Mouse (Mus musculus) gastrocnemius, postnatal 10 days (tissue): ENCODE results near the gene Gm20431. TPM values are rescaled to one million over a fixed set of nuclear protein-coding genes. Genes with fewer than 3 reads are reported as not detected.

Source experiments
- DNase-seq: peaks from one replicate; pipeline ENCODE4 v3.0.0; 2021; ENCODE audit warnings: mixed read lengths
- total RNA-seq, 2 experiments: library from RNA; stranded (reverse); gene quantifications; 2 replicates each; pipeline ENCODE4 v1.2.3; 2021

Gene Gm20431
- total RNA-seq, 2 experiments from 2014 or later = 10.6 to 15.8 TPM

GRCm38 (mm10) chr2:167688498-167689451 is 27.5 kb upstream of the Gm20431 start, which contains the start of gene Cebpb:
TSS of gene Cebpb (plus strand) at chr2:167688915.
- DNase-seq = peak; percentile 87

GRCm38 (mm10) chr2:167688126-167688497 is 26.8 kb upstream of the Gm20431 start:
- no peak for DNase-seq

GRCm38 (mm10) chr2:167687651-167688101 is 26.4 kb upstream of the Gm20431 start:
- no peak for DNase-seq

- DNase-seq = no peak
These were observed 25.9 kb upstream of the Gm20431 start for GRCm38 (mm10) chr2:167687250-167687586.

- no peak for DNase-seq
These were observed 25.3 kb upstream of the Gm20431 start for GRCm38 (mm10) chr2:167686382-167687249.

GRCm38 (mm10) chr2:167685865-167686264 is 24.6 kb upstream of the Gm20431 start:
- DNase-seq = no peak

GRCm38 (mm10) chr2:167685137-167685536 is 23.8 kb upstream of the Gm20431 start:
- peak; percentile 96 for DNase-seq

- DNase-seq = no peak
These were observed 22.4 kb upstream of the Gm20431 start for GRCm38 (mm10) chr2:167683721-167684120.

- DNase-seq = no peak
These were observed 19.4 kb upstream of the Gm20431 start for GRCm38 (mm10) chr2:167680657-167681056.

- DNase-seq = peak; percentile 94
These were observed 18.7 kb upstream of the Gm20431 start for GRCm38 (mm10) chr2:167679902-167680430.

GRCm38 (mm10) chr2:167678600-167678999 is 17.3 kb upstream of the Gm20431 start:
- no peak for DNase-seq

- DNase-seq = no peak
These were observed 14.0 kb upstream of the Gm20431 start for GRCm38 (mm10) chr2:167675120-167675909.

GRCm38 (mm10) chr2:167672212-167672685 is 11.0 kb upstream of the Gm20431 start:
- no peak for DNase-seq

- no peak for DNase-seq
These were observed 9.9 kb upstream of the Gm20431 start for GRCm38 (mm10) chr2:167671101-167671633.

GRCm38 (mm10) chr2:167669398-167669797 is 8.1 kb upstream of the Gm20431 start:
- no peak for DNase-seq

GRCm38 (mm10) chr2:167668426-167668825 is 7.1 kb upstream of the Gm20431 start:
- no peak for DNase-seq

GRCm38 (mm10) chr2:167665972-167666713 is 4.8 kb upstream of the Gm20431 start:
- DNase-seq = no peak

- no peak for DNase-seq
These were observed 1.4 kb upstream of the Gm20431 start for GRCm38 (mm10) chr2:167662713-167663112.

GRCm38 (mm10) chr2:167660611-167660971 is 705 bp downstream of the Gm20431 start:
- DNase-seq = no peak

GRCm38 (mm10) chr2:167659847-167660610 is 1.3 kb downstream of the Gm20431 start:
- DNase-seq = peak; percentile 71
